ENCODE assay signal across 18 mouse cellular contexts in genomic region chr15:75215778-75216691, GRCm38 (mm10). TPM values are rescaled to one million over a fixed set of nuclear protein-coding genes. Genes with fewer than 3 reads are reported as not detected.
DNase-seq lines count a peak whose midpoint lies in the region; ATAC-seq and TF ChIP-seq lines count a peak whose summit lies in the region.
"Had no signal": no experiment of that assay in that cellular context is flagged by ENCODE, and none has a peak within 500 bp of the region (broad histone marks: within the 10 kb centered on the region; RNA-seq: fewer than 3 reads in every experiment).

Gene BC025446, plus strand, starts transcription at chr15:75216376.

- no peak for TF ChIP-seq POLR2A in kidney, adult 2 months (IDR thresholded peaks at IDR 0.05; ENCODE audit: low read depth, low read length)
- TF ChIP-seq POLR2A in cerebellum, adult 2 months (IDR thresholded peaks at IDR 0.05; ENCODE audit: borderline replicate concordance, insufficient read depth, low read length), result no peak

- no peak within 1 kb of the TSS for H3K4me2 ChIP-seq in lung, postnatal 0 days (replicated peaks; ENCODE audit: low read depth, low read length)
- H3K4me2 ChIP-seq: forebrain, embryonic 15.5 days; hindbrain, embryonic 12.5 days; limb, embryonic 13.5 days had no signal

- no peak for TF ChIP-seq EP300 in lung, postnatal 0 days (IDR thresholded peaks at IDR 0.05)

- H3K36me3 ChIP-seq in lung, postnatal 0 days (ENCODE audit: insufficient read depth, low read length), result no peaks in the 10 kb centered on the region
- no peaks in the 10 kb centered on the region for H3K36me3 ChIP-seq in kidney, adult 2 months (ENCODE audit: control insufficient read depth, insufficient read depth, low read length)
- H3K36me3 ChIP-seq: forebrain, embryonic 15.5 days; G1E; hindbrain, embryonic 12.5 days; limb, embryonic 13.5 days had no signal

- TF ChIP-seq CTCF in lung, postnatal 0 days (IDR thresholded peaks at IDR 0.05), result no peak
- TF ChIP-seq CTCF in kidney, adult 2 months (conservative IDR thresholded peaks at IDR 0.05; ENCODE audit: insufficient read depth, insufficient read length, low read depth, low read length), result no peak
- TF ChIP-seq CTCF in cerebellum, adult 2 months (IDR thresholded peaks at IDR 0.05; ENCODE audit: borderline replicate concordance, insufficient read depth, low read depth, low read length), result no peak

- no peaks in the 10 kb centered on the region for H3K9me3 ChIP-seq in lung, postnatal 0 days (ENCODE audit: low read length)
- H3K9me3 ChIP-seq: forebrain, embryonic 15.5 days; hindbrain, embryonic 12.5 days had no signal

- 47% methylated on average over 7 of the region's 7 CpGs for WGBS in lung, postnatal 0 days
- 35% methylated on average over 7 of the region's 7 CpGs for WGBS in kidney, adult 2 months
- WGBS in cerebellum, adult 2 months, result 81% methylated on average over 7 of the region's 7 CpGs

- H3K27me3 ChIP-seq in lung, postnatal 0 days (replicated peaks; ENCODE audit: insufficient read depth, low read length), result no peaks in the 10 kb centered on the region
- H3K27me3 ChIP-seq in kidney, adult 2 months (replicated peaks; ENCODE audit: control insufficient read depth, insufficient read depth, low read length), result no peaks in the 10 kb centered on the region
- no peaks in the 10 kb centered on the region for H3K27me3 ChIP-seq in cerebellum, adult 2 months (ENCODE audit: control insufficient read depth, insufficient read depth, low read length)
- H3K27me3 ChIP-seq: forebrain, embryonic 15.5 days; hindbrain, embryonic 12.5 days; limb, embryonic 13.5 days had no signal

- peak; percentile 9 for DNase-seq in lung, postnatal 0 days (ENCODE audit: low spot score)
- no peak for DNase-seq in lung, postnatal 25 days (ENCODE audit: low spot score)
- peak; percentile 84 for DNase-seq in kidney, adult 2 months
- peak; percentile 37 to 74 for DNase-seq in kidney, postnatal 25 days
- peak; percentile 83 for DNase-seq in yolk sac, embryonic 10.5 days (ENCODE audit: low spot score)
- DNase-seq in cerebellum, adult 2 months, result no peak
- no peak for DNase-seq in spleen, postnatal 36 days (ENCODE audit: low spot score in 2 of 2)
- DNase-seq: adrenal gland, adult 2 months; cerebellum, adult 9-10 months; lung, postnatal 10 days; retina, postnatal 1 day had no signal

- no peak within 1 kb of the TSS for H3K27ac ChIP-seq in lung, postnatal 0 days (ENCODE audit: low read length)
- H3K27ac ChIP-seq in kidney, adult 2 months (ENCODE audit: insufficient read depth, low read depth, low read length), result peak within 1 kb of the TSS; percentile 97
- H3K27ac ChIP-seq in cerebellum, adult 2 months (ENCODE audit: insufficient read depth, low read length), result no peak within 1 kb of the TSS
- H3K27ac ChIP-seq: forebrain, embryonic 15.5 days; hindbrain, embryonic 12.5 days; limb, embryonic 13.5 days had no signal

- no peaks in the 10 kb centered on the region for H3K4me1 ChIP-seq in lung, postnatal 0 days (ENCODE audit: insufficient read depth, low read depth, low read length)
- H3K4me1 ChIP-seq in kidney, adult 2 months (ENCODE audit: control insufficient read depth, insufficient read depth, low read length), result no peaks in the 10 kb centered on the region; the same call in 1 of the 2 replicates
- H3K4me1 ChIP-seq in cerebellum, adult 2 months (ENCODE audit: control insufficient read depth, insufficient read depth, low read length), result no peaks in the 10 kb centered on the region
- H3K4me1 ChIP-seq: forebrain, embryonic 15.5 days; hindbrain, embryonic 12.5 days; limb, embryonic 13.5 days had no signal

- H3K4me3 ChIP-seq in lung, postnatal 0 days (ENCODE audit: low read depth, low read length), result no peak within 1 kb of the TSS
- H3K4me3 ChIP-seq in kidney, adult 2 months (ENCODE audit: insufficient read depth, low read depth, low read length), result peak within 1 kb of the TSS; percentile 88
- H3K4me3 ChIP-seq in cerebellum, adult 2 months (replicated peaks; ENCODE audit: insufficient read depth, low read depth, low read length), result no peak within 1 kb of the TSS
- H3K4me3 ChIP-seq: forebrain, embryonic 15.5 days; hindbrain, embryonic 12.5 days; limb, embryonic 13.5 days had no signal

- ATAC-seq in lung, postnatal 0 days, result no peak
- ATAC-seq: forebrain, embryonic 15.5 days had no signal

- H3K9ac ChIP-seq in lung, postnatal 0 days (replicated peaks; ENCODE audit: low read depth), result no peak within 1 kb of the TSS
- H3K9ac ChIP-seq: forebrain, embryonic 15.5 days; hindbrain, embryonic 12.5 days; limb, embryonic 13.5 days had no signal

RNA-seq across cellular contexts. Expression of gene BC025446, which starts in this region (rescaled TPM):
- polyA plus RNA-seq in lung, postnatal 0 days (2015; fragmentation: Nextera tagmentation; extraction: Ambion mirVana), result not detected in 2 replicates
- polyA plus RNA-seq in kidney, adult 2 months (2012; rRNA removed), result 45.0 and 46.9 TPM in 2 replicates
- polyA plus RNA-seq in cerebellum, adult 2 months (2012; rRNA removed), result not detected in 2 replicates
- polyA plus RNA-seq: forebrain, embryonic 15.5 days; G1E; heart, embryonic 16.5 days; hindbrain, embryonic 12.5 days; limb, embryonic 13.5 days; neural tube, embryonic 14.5 days; spleen, adult 2 months had no signal

Comparison
In these comparisons a context has a peak if more than half of its experiments do, and no peak if none do; other contexts are left out.
1. RNA of gene BC025446 (polyA plus RNA-seq): 45.0 to 46.9 TPM in kidney, adult 2 months; not detected in lung, postnatal 0 days and not detected in cerebellum, adult 2 months; every median in the first group is over 10 times any median in the second.
2. Peak in DNase-seq in lung, postnatal 0 days; RNA of the gene not detected or under 1 TPM.
3. DNase-seq: peak in kidney, adult 2 months (single experiment), kidney, postnatal 25 days (2 of 2) and yolk sac, embryonic 10.5 days (single experiment); none in lung, postnatal 25 days (single experiment), cerebellum, adult 2 months (0 of 2) and spleen, postnatal 36 days (0 of 2).